Mouse (Mus musculus) E14TG2a.4 (cell line): ENCODE data around the gene Exoc4.

Experiments
- CTCF ChIP-seq: conservative IDR thresholded peaks from 2 replicates; pipeline ENCODE4 v1.5.1; 2014; ENCODE audit warnings: low read length
- NANOG ChIP-seq: IDR thresholded peaks from 2 replicates; pipeline ENCODE4 v1.6.1; 2014; ENCODE audit warnings: borderline replicate concordance, low read length, mixed read lengths

DNA sequence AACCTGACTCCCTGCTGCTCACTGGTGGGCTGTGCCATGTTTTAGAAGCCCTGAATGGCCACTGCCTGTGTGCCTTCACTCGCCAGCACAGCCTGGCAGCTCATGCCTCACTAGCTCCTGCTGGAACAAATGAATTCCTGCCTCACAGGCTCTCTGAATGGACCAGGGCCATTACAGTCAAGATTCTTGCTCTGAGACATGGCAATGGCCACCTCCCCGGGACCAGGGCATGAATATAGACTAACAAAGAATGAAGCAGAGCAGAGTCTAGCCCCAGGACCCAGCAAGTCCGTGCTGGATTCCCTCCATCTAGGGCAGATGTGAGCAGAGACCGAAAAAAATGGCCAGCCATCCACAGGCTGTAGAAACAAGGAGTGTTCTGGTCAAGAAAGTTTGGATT, 728.6 kb downstream of the Exoc4 start:
- TF ChIP-seq CTCF (no peak), NANOG (no peak)
